Mouse (Mus musculus): ENCODE data around the gene Calcrl. TPM values are rescaled to one million over a fixed set of nuclear protein-coding genes. Genes with fewer than 3 reads are reported as not detected.

Gene Calcrl
- total RNA-seq, 1 experiment, result 1.2 TPM

DNA sequence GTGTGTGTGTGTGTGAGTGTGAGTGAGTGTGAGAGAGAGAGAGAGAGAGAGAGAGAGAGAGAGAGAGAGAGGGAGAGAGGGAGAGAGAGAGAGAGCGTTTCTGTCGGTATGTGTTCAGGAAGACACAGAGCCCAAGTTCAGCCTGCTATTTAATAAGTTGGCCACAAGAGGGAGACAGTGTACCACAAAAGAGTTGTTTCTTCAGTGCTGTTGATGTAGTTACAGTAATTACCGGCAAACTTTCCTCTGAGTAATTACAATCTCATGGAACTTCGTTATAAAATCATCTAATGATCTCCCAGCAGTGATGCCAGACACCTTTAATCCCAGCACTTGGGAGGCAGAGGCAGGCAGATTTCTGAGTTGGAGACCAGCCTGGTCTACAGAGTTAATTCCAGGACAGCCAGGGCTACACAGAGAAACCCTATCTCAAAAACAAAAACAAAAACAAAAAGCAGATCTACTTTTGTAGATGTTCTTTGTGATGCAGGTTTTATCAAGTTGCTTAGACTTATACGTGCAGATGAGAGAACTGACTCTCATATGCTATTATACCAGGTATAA is 30.1 kb upstream of the Calcrl start:
- peak; percentile 91 for TF ChIP-seq ZC3H11A (IDR thresholded peaks at IDR 0.05; ENCODE audit: borderline replicate concordance, low read depth, low read length)
- TF ChIP-seq HCFC1 (IDR thresholded peaks at IDR 0.05; ENCODE audit: borderline replicate concordance, insufficient read depth, low read length), result no peak
- no peak for TF ChIP-seq ZNF384 (IDR thresholded peaks at IDR 0.05; ENCODE audit: low read depth, low read length)
- Histone ChIP-seq H3K9ac (ENCODE audit: insufficient read depth, low read depth, low read length, poor library complexity, severe bottlenecking) (no peak overlapping the region), H3K27ac (ENCODE audit: insufficient read depth, low read depth, low read length, poor library complexity, severe bottlenecking) (no peak overlapping the region), H3K36me3 (ENCODE audit: control insufficient read depth, insufficient read depth, low read length, poor library complexity, severe bottlenecking) (no peaks in the 10 kb centered on the region; the same call in 1 of the 2 replicates), H3K4me3 (ENCODE audit: insufficient read depth in 1 of 2, low read depth in 1 of 2, low read length in 2 of 2, poor library complexity in 1 of 2, severe bottlenecking in 1 of 2) (no peak overlapping the region), H3K4me1 (ENCODE audit: control insufficient read depth in 2 of 2, insufficient read depth in 2 of 2, low read length in 2 of 2, poor library complexity in 1 of 2) (peaks cover 0 to 2% of the 10 kb centered on the region in 2 experiments; a peak in 1 of 4 replicates), H3K9me3 (ENCODE audit: control insufficient read depth, insufficient read depth, low read depth, low read length) (no peaks in the 10 kb centered on the region)
- in situ Hi-C loops (cut with MboI; ENCODE audit: low sequenced_read_pairs in 2 of 2, unreplicated experiment in 2 of 2), result no loop called here
- DNase-seq (ENCODE audit: low read depth, low spot score), result peak; percentile 77

GRCm38 (mm10) chr2:84454551-84455235 is 29.5 kb upstream of the Calcrl start:
- in situ Hi-C loops (cut with MboI; ENCODE audit: low sequenced_read_pairs in 2 of 2, unreplicated experiment in 2 of 2), result no loop called here
- Histone ChIP-seq H3K4me3 (ENCODE audit: insufficient read depth in 1 of 2, low read depth in 1 of 2, low read length in 2 of 2, poor library complexity in 1 of 2, severe bottlenecking in 1 of 2) (no peak overlapping the region), H3K36me3 (ENCODE audit: control insufficient read depth, insufficient read depth, low read length, poor library complexity, severe bottlenecking) (no peaks in the 10 kb centered on the region; the same call in 1 of the 2 replicates), H3K9ac (ENCODE audit: insufficient read depth, low read depth, low read length, poor library complexity, severe bottlenecking) (no peak overlapping the region), H3K27ac (ENCODE audit: insufficient read depth, low read depth, low read length, poor library complexity, severe bottlenecking) (no peak overlapping the region), H3K4me1 (ENCODE audit: control insufficient read depth in 2 of 2, insufficient read depth in 2 of 2, low read length in 2 of 2, poor library complexity in 1 of 2) (peaks cover 0 to 2% of the 10 kb centered on the region in 2 experiments; a peak in 1 of 4 replicates), H3K9me3 (ENCODE audit: control insufficient read depth, insufficient read depth, low read depth, low read length) (no peaks in the 10 kb centered on the region)
- DNase-seq (ENCODE audit: low read depth, low spot score), result no peak
- TF ChIP-seq HCFC1 (IDR thresholded peaks at IDR 0.05; ENCODE audit: borderline replicate concordance, insufficient read depth, low read length), result no peak
- no peak for TF ChIP-seq ZC3H11A (IDR thresholded peaks at IDR 0.05; ENCODE audit: borderline replicate concordance, low read depth, low read length)
- no peak for TF ChIP-seq MAFK (IDR thresholded peaks at IDR 0.05; ENCODE audit: insufficient read depth, low read depth, low read length)
- no peak for TF ChIP-seq ZNF384 (IDR thresholded peaks at IDR 0.05; ENCODE audit: low read depth, low read length)
- no peak for TF ChIP-seq CHD2 (IDR thresholded peaks at IDR 0.05; ENCODE audit: low read depth, low read length)

DNA sequence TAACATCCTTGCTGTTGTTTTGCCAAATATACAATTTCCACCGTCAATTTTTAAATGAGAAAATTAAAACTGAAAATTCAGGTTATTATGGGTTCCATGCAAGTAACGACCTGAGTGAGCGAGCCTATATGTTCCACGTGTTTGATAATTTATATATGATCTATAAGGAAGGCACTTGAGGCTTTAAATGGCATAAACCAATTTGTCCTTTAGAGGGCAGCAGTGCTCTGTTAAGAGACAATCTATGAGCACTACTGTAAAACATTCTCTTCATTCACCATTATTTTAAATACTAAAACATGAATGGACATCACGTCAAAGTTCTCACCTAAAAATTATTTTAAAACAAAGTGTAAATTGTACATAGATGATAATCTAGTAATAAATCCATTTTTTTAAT is 28.8 kb upstream of the Calcrl start:
- Histone ChIP-seq H3K4me3 (ENCODE audit: insufficient read depth in 1 of 2, low read depth in 1 of 2, low read length in 2 of 2, poor library complexity in 1 of 2, severe bottlenecking in 1 of 2) (no peak overlapping the region), H3K9ac (ENCODE audit: insufficient read depth, low read depth, low read length, poor library complexity, severe bottlenecking) (no peak overlapping the region), H3K36me3 (ENCODE audit: control insufficient read depth, insufficient read depth, low read length, poor library complexity, severe bottlenecking) (no peaks in the 10 kb centered on the region; the same call in 1 of the 2 replicates), H3K4me1 (ENCODE audit: control insufficient read depth in 2 of 2, insufficient read depth in 2 of 2, low read length in 2 of 2, poor library complexity in 1 of 2) (no peaks in the 10 kb centered on the region), H3K9me3 (ENCODE audit: control insufficient read depth, insufficient read depth, low read depth, low read length) (no peaks in the 10 kb centered on the region), H3K27ac (ENCODE audit: insufficient read depth, low read depth, low read length, poor library complexity, severe bottlenecking) (no peak overlapping the region)
- in situ Hi-C loops (cut with MboI; ENCODE audit: low sequenced_read_pairs in 2 of 2, unreplicated experiment in 2 of 2), result no loop called here
- peak; percentile 56 for DNase-seq (ENCODE audit: low read depth, low spot score)
- TF ChIP-seq ZNF384 (IDR thresholded peaks at IDR 0.05; ENCODE audit: low read depth, low read length), result no peak
- no peak for TF ChIP-seq MAFK (IDR thresholded peaks at IDR 0.05; ENCODE audit: insufficient read depth, low read depth, low read length)
- no peak for TF ChIP-seq CHD2 (IDR thresholded peaks at IDR 0.05; ENCODE audit: low read depth, low read length)
- TF ChIP-seq ZC3H11A (IDR thresholded peaks at IDR 0.05; ENCODE audit: borderline replicate concordance, low read depth, low read length), result no peak
- TF ChIP-seq HCFC1 (IDR thresholded peaks at IDR 0.05; ENCODE audit: borderline replicate concordance, insufficient read depth, low read length), result no peak

- no peak overlapping the region for H3K4me3 ChIP-seq (ENCODE audit: insufficient read depth in 1 of 2, low read depth in 1 of 2, low read length in 2 of 2, poor library complexity in 1 of 2, severe bottlenecking in 1 of 2)
- in situ Hi-C loops (cut with MboI; ENCODE audit: low sequenced_read_pairs in 2 of 2, unreplicated experiment in 2 of 2), result no loop called here
Observed at GRCm38 (mm10) chr2:84445499-84445898, 20.3 kb upstream of the Calcrl start.

More at GRCm38 (mm10) chr2:84445499-84445898, 20.3 kb upstream of the Calcrl start:
- no peak overlapping the region for H3K9ac ChIP-seq (ENCODE audit: insufficient read depth, low read depth, low read length, poor library complexity, severe bottlenecking)
- TF ChIP-seq CHD2 (IDR thresholded peaks at IDR 0.05; ENCODE audit: low read depth, low read length), result no peak
- DNase-seq (ENCODE audit: low read depth, low spot score), result no peak
- no peaks in the 10 kb centered on the region for H3K9me3 ChIP-seq (ENCODE audit: control insufficient read depth, insufficient read depth, low read depth, low read length)
- no peak overlapping the region for H3K27ac ChIP-seq (ENCODE audit: insufficient read depth, low read depth, low read length, poor library complexity, severe bottlenecking)
- no peaks in the 10 kb centered on the region for H3K4me1 ChIP-seq (ENCODE audit: control insufficient read depth in 2 of 2, insufficient read depth in 2 of 2, low read length in 2 of 2, poor library complexity in 1 of 2)
- no peaks in the 10 kb centered on the region for H3K36me3 ChIP-seq (ENCODE audit: control insufficient read depth, insufficient read depth, low read length, poor library complexity, severe bottlenecking)
